11 mouse cellular contexts compared by ENCODE assay signal in genomic region chr7:30332622-30333259, GRCm38 (mm10). TPM values are rescaled to one million over a fixed set of nuclear protein-coding genes. Genes with fewer than 3 reads are reported as not detected.
DNase-seq lines count a peak whose midpoint lies in the region; ATAC-seq and TF ChIP-seq lines count a peak whose summit lies in the region.
"Had no signal": no experiment of that assay in that cellular context is flagged by ENCODE, and none has a peak within 500 bp of the region (broad histone marks: within the 10 kb centered on the region; RNA-seq: fewer than 3 reads in every experiment).

No protein-coding gene starts in this region.

- no peaks in the 10 kb centered on the region for H3K36me3 ChIP-seq in embryonic facial prominence, embryonic 13.5 days
- H3K36me3 ChIP-seq in embryonic facial prominence, embryonic 10.5 days (replicated peaks) = no peaks in the 10 kb centered on the region
- no peaks in the 10 kb centered on the region for H3K36me3 ChIP-seq in midbrain, postnatal 0 days (ENCODE audit: insufficient read depth, low read length)
- H3K36me3 ChIP-seq: embryonic facial prominence, embryonic 15.5 days had no signal

- 64% methylated on average over 18 of the region's 18 CpGs for WGBS in embryonic facial prominence, embryonic 13.5 days
- WGBS in embryonic facial prominence, embryonic 10.5 days = 71% methylated on average over 18 of the region's 18 CpGs
- WGBS in midbrain, postnatal 0 days = 64% methylated on average over 18 of the region's 18 CpGs

- H3K4me3 ChIP-seq in embryonic facial prominence, embryonic 13.5 days = no peak overlapping the region
- no peak overlapping the region for H3K4me3 ChIP-seq in embryonic facial prominence, embryonic 10.5 days
- no peak overlapping the region for H3K4me3 ChIP-seq in left cerebral cortex, adult 2 months
- H3K4me3 ChIP-seq in midbrain, postnatal 0 days (ENCODE audit: low read depth, low read length) = no peak overlapping the region
- H3K4me3 ChIP-seq: myocyte had no signal

- DNase-seq in embryonic facial prominence, embryonic 10.5 days (ENCODE audit: low spot score) = no peak
- DNase-seq in left cerebral cortex, adult 2 months (ENCODE audit: extremely low spot score in 1 of 2, low spot score in 2 of 2) = no peak
- DNase-seq in left cerebral cortex, postnatal 10 days (ENCODE audit: extremely low spot score in 1 of 2, low spot score in 2 of 2) = no peak
- DNase-seq in brain, adult 2 months (ENCODE audit: low read depth, low spot score) = peak; percentile 43
- DNase-seq in midbrain, postnatal 0 days (ENCODE audit: low spot score) = no peak
- no peak for DNase-seq in kidney, postnatal 25 days
- no peak for DNase-seq in ovary, postnatal 10 days (ENCODE audit: low spot score)

- peak overlapping the region; percentile 37; the same call in 1 of the 2 replicates for H3K4me2 ChIP-seq in embryonic facial prominence, embryonic 13.5 days
- H3K4me2 ChIP-seq in midbrain, postnatal 0 days (ENCODE audit: low read depth, low read length, poor library complexity, severe bottlenecking) = peak overlapping the region; percentile 46; the same call in 1 of the 2 replicates

- no peak overlapping the region for H3K27ac ChIP-seq in embryonic facial prominence, embryonic 13.5 days
- H3K27ac ChIP-seq in embryonic facial prominence, embryonic 10.5 days (replicated peaks) = no peak overlapping the region
- H3K27ac ChIP-seq in left cerebral cortex, adult 2 months = peak overlapping the region; percentile 61; the same call in 1 of the 2 replicates
- H3K27ac ChIP-seq in midbrain, postnatal 0 days (ENCODE audit: low read depth, low read length) = peak overlapping the region; percentile 26; the same call in 1 of the 2 replicates
- H3K27ac ChIP-seq: embryonic facial prominence, embryonic 15.5 days; stomach, postnatal 0 days had no signal

- peaks cover 26% of the 10 kb centered on the region for H3K27me3 ChIP-seq in embryonic facial prominence, embryonic 13.5 days
- peaks cover 42% of the 10 kb centered on the region for H3K27me3 ChIP-seq in embryonic facial prominence, embryonic 10.5 days (replicated peaks; ENCODE audit: low read depth, poor library complexity, severe bottlenecking)
- H3K27me3 ChIP-seq in midbrain, postnatal 0 days (ENCODE audit: insufficient read depth, low read length) = no peaks in the 10 kb centered on the region

- H3K9ac ChIP-seq in embryonic facial prominence, embryonic 13.5 days = no peak overlapping the region
- H3K9ac ChIP-seq in midbrain, postnatal 0 days (replicated peaks; ENCODE audit: low read length, poor library complexity, severe bottlenecking) = no peak overlapping the region
- H3K9ac ChIP-seq: embryonic facial prominence, embryonic 15.5 days had no signal

- TF ChIP-seq CTCF in left cerebral cortex, adult 2 months (IDR thresholded peaks at IDR 0.05) = no peak; the same call in 1 of the 2 replicates
- TF ChIP-seq CTCF in midbrain, postnatal 0 days (IDR thresholded peaks at IDR 0.05) = 0 out of 2 replicates have a peak, but pooled peaks have one; percentile 5

- no peaks in the 10 kb centered on the region for H3K9me3 ChIP-seq in embryonic facial prominence, embryonic 13.5 days
- no peaks in the 10 kb centered on the region for H3K9me3 ChIP-seq in embryonic facial prominence, embryonic 10.5 days
- H3K9me3 ChIP-seq in midbrain, postnatal 0 days (ENCODE audit: low read length) = no peaks in the 10 kb centered on the region
- H3K9me3 ChIP-seq: embryonic facial prominence, embryonic 15.5 days had no signal

- no peak for ATAC-seq in embryonic facial prominence, embryonic 13.5 days (ENCODE audit: insufficient number of reproducible peaks, insufficient read depth, low FRiP score, low TSS enrichment, low read depth)
- no peak for ATAC-seq in midbrain, postnatal 0 days (ENCODE audit: low FRiP score)

- intact Hi-C loops in left cerebral cortex, adult 2 months (cut with DNase I) = loop anchor here (5.0 kb wide), 1 partner anchor 160 kb away; the partner anchor contains the start of gene Prodh2
- intact Hi-C loops in left cerebral cortex, postnatal 10 days (cut with DNase I) = no loop called here

- peaks cover 20% of the 10 kb centered on the region for H3K4me1 ChIP-seq in embryonic facial prominence, embryonic 13.5 days
- H3K4me1 ChIP-seq in embryonic facial prominence, embryonic 10.5 days = peaks cover 22% of the 10 kb centered on the region
- H3K4me1 ChIP-seq in midbrain, postnatal 0 days (ENCODE audit: insufficient read depth, low read length) = no peaks in the 10 kb centered on the region

RNA-seq across cellular contexts. Expression of gene Sdhaf1, which starts 9.0 kb away (rescaled TPM):
- 19.2 and 22.5 TPM in 2 replicates for polyA plus RNA-seq in embryonic facial prominence, embryonic 13.5 days (2015; fragmentation: Nextera tagmentation; extraction: Ambion mirVana)
- 17.5 and 17.8 TPM in 2 replicates for polyA plus RNA-seq in embryonic facial prominence, embryonic 10.5 days (2016; fragmentation: Nextera tagmentation; extraction: Ambion mirVana)
- 1 to 10 TPM; 7.0 to 8.0 TPM for total RNA-seq in left cerebral cortex, adult 2 months (2021)
- 1 to 10 TPM; 7.8 to 8.2 TPM for total RNA-seq in left cerebral cortex, postnatal 10 days (2021)
- 11.5 and 14.7 TPM in 2 replicates for total RNA-seq in midbrain, postnatal 0 days (2014; rRNA removed)
- 16.5 and 16.8 TPM in 2 replicates for polyA plus RNA-seq in midbrain, postnatal 0 days (2015; fragmentation: Nextera tagmentation; extraction: Ambion mirVana)

RNA-seq across cellular contexts. Expression of gene E130208F15Rik, which starts 11.2 kb away (rescaled TPM):
- 5.1 TPM in 1 of 2 replicates, not detected in the other for polyA plus RNA-seq in embryonic facial prominence, embryonic 13.5 days (2015; fragmentation: Nextera tagmentation; extraction: Ambion mirVana)
- polyA plus RNA-seq in embryonic facial prominence, embryonic 10.5 days (2016; fragmentation: Nextera tagmentation; extraction: Ambion mirVana) = 2.1 TPM in 2 replicates
- total RNA-seq in left cerebral cortex, adult 2 months (2021) = under 1 TPM in 1 of 2 experiments, not detected in 1; 0.66 TPM
- total RNA-seq in left cerebral cortex, postnatal 10 days (2021) = under 1 TPM; 0.45 to 0.67 TPM
- 0.05 and 0.19 TPM in 2 replicates for total RNA-seq in midbrain, postnatal 0 days (2014; rRNA removed)
- not detected in 2 replicates for polyA plus RNA-seq in midbrain, postnatal 0 days (2015; fragmentation: Nextera tagmentation; extraction: Ambion mirVana)
- polyA plus RNA-seq: stomach, postnatal 0 days had no signal

RNA-seq across cellular contexts. Expression of gene Syne4, which starts 18.1 kb away (rescaled TPM):
- polyA plus RNA-seq in embryonic facial prominence, embryonic 13.5 days (2015; fragmentation: Nextera tagmentation; extraction: Ambion mirVana) = 54.6 and 59.4 TPM in 2 replicates
- 51.1 and 65.6 TPM in 2 replicates for polyA plus RNA-seq in embryonic facial prominence, embryonic 10.5 days (2016; fragmentation: Nextera tagmentation; extraction: Ambion mirVana)
- 10 to 100 TPM in 1 of 2 experiments, 1 to 10 TPM in 1; 8.8 to 19.2 TPM for total RNA-seq in left cerebral cortex, adult 2 months (2021)
- 1 to 10 TPM; 5.4 to 7.5 TPM for total RNA-seq in left cerebral cortex, postnatal 10 days (2021)
- 7.3 and 14.1 TPM in 2 replicates for total RNA-seq in midbrain, postnatal 0 days (2014; rRNA removed)
- 11.7 and 13.6 TPM in 2 replicates for polyA plus RNA-seq in midbrain, postnatal 0 days (2015; fragmentation: Nextera tagmentation; extraction: Ambion mirVana)

RNA-seq across cellular contexts. Expression of gene Alkbh6, which starts 24.2 kb away (rescaled TPM):
- 91.8 and 104 TPM in 2 replicates for polyA plus RNA-seq in embryonic facial prominence, embryonic 13.5 days (2015; fragmentation: Nextera tagmentation; extraction: Ambion mirVana)
- 95.5 and 97.0 TPM in 2 replicates for polyA plus RNA-seq in embryonic facial prominence, embryonic 10.5 days (2016; fragmentation: Nextera tagmentation; extraction: Ambion mirVana)
- total RNA-seq in left cerebral cortex, adult 2 months (2021) = 10 to 100 TPM; 65.7 to 71.4 TPM
- total RNA-seq in left cerebral cortex, postnatal 10 days (2021) = 10 to 100 TPM; 45.9 to 47.5 TPM
- total RNA-seq in midbrain, postnatal 0 days (2014; rRNA removed) = 76.1 and 121 TPM in 2 replicates
- polyA plus RNA-seq in midbrain, postnatal 0 days (2015; fragmentation: Nextera tagmentation; extraction: Ambion mirVana) = 129 and 140 TPM in 2 replicates

RNA-seq across cellular contexts. Expression of gene Lrfn3, which starts 29.8 kb away (rescaled TPM):
- polyA plus RNA-seq in embryonic facial prominence, embryonic 13.5 days (2015; fragmentation: Nextera tagmentation; extraction: Ambion mirVana) = 5.8 and 7.5 TPM in 2 replicates
- 5.0 and 5.4 TPM in 2 replicates for polyA plus RNA-seq in embryonic facial prominence, embryonic 10.5 days (2016; fragmentation: Nextera tagmentation; extraction: Ambion mirVana)
- 10 to 100 TPM; 33.0 to 36.4 TPM for total RNA-seq in left cerebral cortex, adult 2 months (2021)
- 10 to 100 TPM; 48.1 to 48.2 TPM for total RNA-seq in left cerebral cortex, postnatal 10 days (2021)
- 44.8 and 47.5 TPM in 2 replicates for total RNA-seq in midbrain, postnatal 0 days (2014; rRNA removed)
- polyA plus RNA-seq in midbrain, postnatal 0 days (2015; fragmentation: Nextera tagmentation; extraction: Ambion mirVana) = 22.1 and 24.8 TPM in 2 replicates

Comparison
In these comparisons a context has a peak if more than half of its experiments do, and no peak if none do; other contexts are left out.
1. H3K27ac ChIP-seq: peak in left cerebral cortex, adult 2 months (single experiment) and midbrain, postnatal 0 days (single experiment); none in embryonic facial prominence, embryonic 13.5 days (single experiment) and embryonic facial prominence, embryonic 10.5 days (single experiment).